Mouse (Mus musculus) stomach, postnatal 0 days (tissue): Measurements from ENCODE around the gene Drc7.
A peak's percentile ranks its signal among the peaks of the same experiment; 100 is the strongest.

Source experiments
- CTCF ChIP-seq: IDR thresholded peaks from 2 replicates; pipeline ENCODE4 v1.5.1; 2016; ENCODE audit warnings: antibody characterized with exemption, low read depth, mild to moderate bottlenecking, moderate library complexity
- EP300 ChIP-seq: optimal IDR thresholded peaks from 2 replicates; pipeline ENCODE3; 2016; ENCODE audit warnings: antibody characterized with exemption

DNA sequence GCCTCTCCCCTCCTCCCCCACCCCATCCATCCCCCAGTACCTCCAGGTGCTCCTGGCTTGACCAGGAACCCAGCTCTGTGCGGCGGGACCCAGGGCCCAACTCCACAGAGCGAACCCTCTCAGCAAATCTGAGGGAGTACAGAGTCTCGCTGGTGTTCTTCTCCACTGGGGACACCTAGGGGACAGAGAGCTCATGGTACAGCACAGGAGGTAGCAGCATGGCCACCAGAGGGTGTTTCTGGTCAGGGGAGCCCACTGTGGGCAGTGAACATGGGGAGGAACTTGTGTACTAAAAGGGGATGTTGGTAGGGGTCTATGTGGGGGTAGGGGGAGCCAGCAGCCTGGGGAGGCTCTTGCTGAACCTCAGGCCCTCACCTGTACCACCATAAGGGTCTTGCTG lies 47.1 kb downstream of the Drc7 start:
- TF ChIP-seq CTCF: peak; percentile 57
- TF ChIP-seq EP300: no peak
